Mouse (Mus musculus): ENCODE measurements at regions not wholly inside any gene's neighbourhood (a gene's known extent, or its start where the extent isn't known, plus 50 kb on each side); places are given as distances from the start of the nearest gene placed in this dataset.

DNA sequence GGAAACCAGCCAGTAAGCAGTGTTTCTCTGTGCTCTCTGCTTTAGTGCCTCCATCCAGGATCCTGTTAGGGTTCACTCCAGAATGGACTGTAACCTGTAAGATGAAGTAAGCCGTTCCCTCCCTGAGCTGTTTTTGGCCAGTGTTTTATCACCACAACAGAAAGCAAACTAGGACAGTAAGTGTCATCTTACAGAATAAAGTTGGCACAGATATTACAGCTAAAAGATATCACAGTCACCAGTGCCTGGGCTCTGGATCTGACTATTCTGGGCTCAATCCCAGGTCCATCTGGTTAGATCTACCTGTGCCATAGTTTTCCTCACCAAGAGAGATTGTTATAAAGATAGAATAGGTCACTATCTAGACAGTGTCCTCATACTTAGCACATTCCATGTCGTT, 92.9 kb upstream of the Paqr3 start:
- H3K27me3 ChIP-seq (ENCODE audit: insufficient read depth, low read length): no peaks in the 10 kb centered on the region
- peaks cover 75% of the 10 kb centered on the region for H3K4me1 ChIP-seq (replicated peaks; ENCODE audit: low read depth, low read length)
- no peak overlapping the region for H3K4me3 ChIP-seq (replicated peaks; ENCODE audit: low read length)
- H3K9me3 ChIP-seq (ENCODE audit: low read length): peaks cover 5% of the 10 kb centered on the region; the same call in 1 of the 2 replicates
- TF ChIP-seq NANOG (IDR thresholded peaks at IDR 0.05; ENCODE audit: borderline replicate concordance, low read length): no peak
- TF ChIP-seq POU5F1 (IDR thresholded peaks at IDR 0.05; ENCODE audit: borderline replicate concordance, low read length): no peak
- H3K36me3 ChIP-seq (ENCODE audit: insufficient read depth, low read length): no peaks in the 10 kb centered on the region

DNA sequence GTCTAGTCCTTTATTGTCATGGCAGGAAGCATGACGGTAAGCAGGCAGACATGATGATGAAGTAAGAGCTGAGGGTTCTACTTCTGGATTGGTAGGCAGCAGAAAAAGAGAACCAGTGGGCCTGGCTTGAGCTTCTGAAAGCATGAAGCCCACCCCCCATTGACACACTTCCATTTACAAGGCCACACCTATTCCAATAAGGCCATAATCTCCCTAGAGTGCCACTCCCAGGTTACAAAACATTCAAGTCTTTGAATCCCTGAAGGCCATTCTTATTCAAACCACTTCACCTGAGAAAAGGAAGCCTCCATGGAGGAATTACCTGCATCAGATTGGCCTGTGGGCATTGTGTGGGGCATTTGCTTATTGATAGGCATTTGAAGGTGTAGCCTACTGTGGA, 92.2 kb upstream of the Paqr3 start:
- 0 out of 2 replicates have a peak overlapping the region, but pooled peaks have one; percentile 4 for H3K4me3 ChIP-seq (replicated peaks; ENCODE audit: low read length)
- H3K9me3 ChIP-seq (ENCODE audit: low read length): peaks cover 5% of the 10 kb centered on the region; the same call in 1 of the 2 replicates
- TF ChIP-seq CTCF (conservative IDR thresholded peaks at IDR 0.05; ENCODE audit: low read length) (no peak), NANOG (IDR thresholded peaks at IDR 0.05; ENCODE audit: borderline replicate concordance, low read length) (peak; percentile 86; the same call in 1 of the 2 replicates)
- H3K27me3 ChIP-seq (ENCODE audit: insufficient read depth, low read length): no peaks in the 10 kb centered on the region
- peaks cover 76% of the 10 kb centered on the region for H3K4me1 ChIP-seq (replicated peaks; ENCODE audit: low read depth, low read length)
- no peaks in the 10 kb centered on the region for H3K36me3 ChIP-seq (ENCODE audit: insufficient read depth, low read length)

DNA sequence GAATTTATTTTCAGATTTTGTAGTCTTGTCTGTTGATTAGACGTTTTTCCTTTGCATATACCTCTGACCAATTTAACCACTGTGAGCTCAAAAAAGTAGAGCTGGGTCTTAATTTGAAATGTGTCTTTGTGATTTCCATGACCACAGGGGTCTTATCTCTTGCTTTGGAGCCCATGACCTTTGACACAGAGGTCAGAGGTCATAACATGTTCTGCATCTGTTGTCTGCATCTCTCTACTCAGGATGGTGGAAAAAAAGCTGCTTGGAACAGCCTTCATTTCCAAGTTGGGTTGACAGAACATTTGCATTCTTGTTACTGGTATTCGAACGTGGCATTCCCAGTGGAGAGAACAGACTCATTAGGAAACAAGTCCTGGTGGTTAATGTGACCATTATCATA, 91.2 kb upstream of the Paqr3 start:
- peaks cover 5% of the 10 kb centered on the region; the same call in 1 of the 2 replicates for H3K9me3 ChIP-seq (ENCODE audit: low read length)
- peaks cover 71% of the 10 kb centered on the region for H3K4me1 ChIP-seq (replicated peaks; ENCODE audit: low read depth, low read length)
- H3K36me3 ChIP-seq (ENCODE audit: insufficient read depth, low read length): no peaks in the 10 kb centered on the region
- H3K4me3 ChIP-seq (replicated peaks; ENCODE audit: low read length): no peak overlapping the region
- TF ChIP-seq CTCF (conservative IDR thresholded peaks at IDR 0.05; ENCODE audit: low read length): no peak
- TF ChIP-seq NANOG (IDR thresholded peaks at IDR 0.05; ENCODE audit: borderline replicate concordance, low read length): 0 out of 2 replicates have a peak, but pooled peaks have one; percentile 4
- no peak for TF ChIP-seq POU5F1 (IDR thresholded peaks at IDR 0.05; ENCODE audit: borderline replicate concordance, low read length)
- no peaks in the 10 kb centered on the region for H3K27me3 ChIP-seq (ENCODE audit: insufficient read depth, low read length)

DNA sequence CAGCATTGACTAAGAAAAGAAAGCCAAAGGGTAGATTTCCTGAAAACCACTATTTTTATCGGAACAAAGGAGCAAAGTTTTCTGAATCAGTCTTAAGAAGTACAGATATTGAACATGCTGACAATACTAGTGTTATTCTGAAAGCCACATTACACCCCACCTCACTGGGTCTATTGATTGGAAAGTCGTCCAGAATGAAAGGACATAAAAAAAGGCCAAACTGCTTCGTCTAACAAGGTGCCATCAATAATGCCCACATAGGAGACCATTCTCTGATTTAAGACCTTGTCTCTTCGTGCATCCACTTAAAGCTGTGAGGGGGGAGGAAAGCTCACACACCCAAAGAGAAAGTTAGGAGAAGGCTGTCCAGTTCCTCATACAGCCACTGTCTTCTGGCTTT, 89.3 kb upstream of the Paqr3 start:
- Histone ChIP-seq H3K27me3 (ENCODE audit: insufficient read depth, low read length) (no peaks in the 10 kb centered on the region), H3K4me3 (replicated peaks; ENCODE audit: low read length) (no peak overlapping the region), H3K9me3 (ENCODE audit: low read length) (peaks cover 5% of the 10 kb centered on the region; the same call in 1 of the 2 replicates), H3K36me3 (ENCODE audit: insufficient read depth, low read length) (no peaks in the 10 kb centered on the region), H3K4me1 (replicated peaks; ENCODE audit: low read depth, low read length) (peaks cover 57% of the 10 kb centered on the region)
- TF ChIP-seq NANOG (IDR thresholded peaks at IDR 0.05; ENCODE audit: borderline replicate concordance, low read length): peak; percentile 12; the same call in 1 of the 2 replicates
- no peak for TF ChIP-seq POU5F1 (IDR thresholded peaks at IDR 0.05; ENCODE audit: borderline replicate concordance, low read length)
- TF ChIP-seq CTCF (conservative IDR thresholded peaks at IDR 0.05; ENCODE audit: low read length): no peak

DNA sequence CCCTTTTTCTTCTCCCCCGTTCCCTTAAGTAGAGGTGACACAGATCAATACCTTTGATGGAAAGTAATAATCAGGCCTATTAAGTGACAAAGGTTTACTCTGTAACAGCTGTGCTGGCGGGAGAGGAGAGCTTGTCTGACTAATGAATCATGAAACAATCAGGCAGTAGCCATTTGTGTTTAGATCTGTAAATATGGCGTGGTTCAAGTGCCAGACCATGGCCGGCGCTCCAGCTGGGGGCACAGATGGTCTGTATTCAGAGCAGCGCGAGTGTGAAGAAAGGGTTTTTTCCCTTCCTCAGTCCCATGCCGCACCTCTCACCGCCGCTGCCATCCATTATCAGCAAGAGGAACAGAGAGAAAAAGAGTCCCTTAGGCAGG, 83.9 kb upstream of the Paqr3 start:
- Histone ChIP-seq H3K9me3 (ENCODE audit: low read length) (no peaks in the 10 kb centered on the region), H3K4me3 (replicated peaks; ENCODE audit: low read length) (peak overlapping the region; percentile 41; the same call in 1 of the 2 replicates), H3K4me1 (replicated peaks; ENCODE audit: low read depth, low read length) (peaks cover 21% of the 10 kb centered on the region), H3K27me3 (ENCODE audit: insufficient read depth, low read length) (no peaks in the 10 kb centered on the region), H3K36me3 (ENCODE audit: insufficient read depth, low read length) (no peaks in the 10 kb centered on the region)
- no peak for TF ChIP-seq POU5F1 (IDR thresholded peaks at IDR 0.05; ENCODE audit: borderline replicate concordance, low read length)
- no peak for TF ChIP-seq NANOG (IDR thresholded peaks at IDR 0.05; ENCODE audit: borderline replicate concordance, low read length)
- no peak for TF ChIP-seq CTCF (conservative IDR thresholded peaks at IDR 0.05; ENCODE audit: low read length)

DNA sequence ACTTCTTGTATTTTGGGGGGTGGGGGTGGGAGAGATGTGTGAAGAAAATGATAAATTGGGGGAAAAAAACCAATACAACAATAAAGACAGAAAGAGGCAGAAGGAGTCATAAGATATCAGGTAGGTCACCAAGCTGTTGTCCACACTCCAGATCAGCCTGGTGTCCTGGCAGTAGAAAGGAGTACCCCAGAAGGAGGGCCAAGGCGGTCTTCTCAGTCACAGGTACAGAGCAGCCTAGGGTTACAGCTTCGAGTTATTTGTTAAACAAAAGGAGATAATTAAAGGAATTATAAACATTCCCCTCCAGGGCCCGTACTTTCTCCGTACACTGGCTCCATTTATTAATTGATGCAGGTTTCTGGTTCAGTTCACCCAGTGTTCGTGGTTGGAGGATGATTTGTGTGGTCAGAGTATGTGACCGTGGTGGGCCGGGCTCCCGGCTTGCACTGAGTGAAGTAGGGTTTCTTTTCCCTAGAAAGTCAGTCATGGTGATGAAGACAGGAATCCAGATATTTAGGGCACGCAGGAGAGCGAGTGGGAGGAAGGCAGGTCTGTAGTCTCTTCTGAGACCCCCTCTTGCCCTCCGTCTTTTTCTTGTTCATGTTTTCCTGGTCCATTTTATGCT, 83.4 kb upstream of the Paqr3 start:
- Histone ChIP-seq H3K9me3 (ENCODE audit: low read length) (no peaks in the 10 kb centered on the region), H3K4me1 (replicated peaks; ENCODE audit: low read depth, low read length) (peaks cover 16% of the 10 kb centered on the region), H3K36me3 (ENCODE audit: insufficient read depth, low read length) (no peaks in the 10 kb centered on the region), H3K27me3 (ENCODE audit: insufficient read depth, low read length) (no peaks in the 10 kb centered on the region), H3K4me3 (replicated peaks; ENCODE audit: low read length) (peak overlapping the region; percentile 41; the same call in 1 of the 2 replicates)
- TF ChIP-seq NANOG (IDR thresholded peaks at IDR 0.05; ENCODE audit: borderline replicate concordance, low read length) (no peak), POU5F1 (IDR thresholded peaks at IDR 0.05; ENCODE audit: borderline replicate concordance, low read length) (no peak), CTCF (conservative IDR thresholded peaks at IDR 0.05; ENCODE audit: low read length) (no peak)

DNA sequence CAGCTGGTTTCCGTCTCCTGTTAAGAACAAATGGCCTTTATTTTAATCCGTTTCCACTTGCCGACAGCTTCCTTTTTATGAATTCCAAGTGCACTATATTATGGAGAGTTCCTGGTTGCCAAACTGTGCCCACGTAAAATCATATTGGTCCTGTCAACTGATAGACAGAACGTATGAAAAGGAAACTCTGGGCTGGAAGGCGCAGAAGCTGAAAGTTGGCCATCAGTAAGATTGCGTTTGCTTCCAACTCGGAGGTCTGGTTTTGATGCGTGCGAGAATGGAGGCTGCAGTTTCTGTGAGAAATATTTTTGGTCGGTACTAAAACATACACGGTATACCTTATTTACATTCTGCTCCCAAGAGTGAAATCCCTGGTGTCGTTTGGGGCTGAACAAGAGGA, 81.3 kb upstream of the Paqr3 start:
- Histone ChIP-seq H3K4me3 (replicated peaks; ENCODE audit: low read length) (no peak overlapping the region), H3K4me1 (replicated peaks; ENCODE audit: low read depth, low read length) (peaks cover 11% of the 10 kb centered on the region), H3K36me3 (ENCODE audit: insufficient read depth, low read length) (no peaks in the 10 kb centered on the region), H3K9me3 (ENCODE audit: low read length) (no peaks in the 10 kb centered on the region), H3K27me3 (ENCODE audit: insufficient read depth, low read length) (no peaks in the 10 kb centered on the region)
- no peak for TF ChIP-seq CTCF (conservative IDR thresholded peaks at IDR 0.05; ENCODE audit: low read length)
- TF ChIP-seq NANOG (IDR thresholded peaks at IDR 0.05; ENCODE audit: borderline replicate concordance, low read length): no peak
- TF ChIP-seq POU5F1 (IDR thresholded peaks at IDR 0.05; ENCODE audit: borderline replicate concordance, low read length): no peak

DNA sequence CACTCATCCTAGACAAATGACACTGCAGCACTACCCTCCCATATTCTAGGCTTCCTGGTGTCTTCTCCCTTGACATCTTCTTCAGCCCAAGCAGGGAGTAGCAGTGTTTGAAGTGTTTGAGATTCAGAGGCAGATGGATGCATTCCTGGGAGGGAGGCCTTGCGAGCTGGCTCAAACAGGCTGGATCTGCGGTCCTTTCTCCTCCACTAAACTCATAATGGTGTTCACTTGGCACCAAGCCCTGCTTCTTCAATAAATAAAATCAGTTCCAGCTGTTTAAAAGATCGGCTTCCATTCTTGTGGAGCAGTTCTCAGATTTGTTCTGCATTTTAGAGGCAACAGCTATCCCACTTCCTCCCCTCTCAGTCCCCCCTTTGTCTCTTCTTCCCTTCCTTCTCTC, 79.3 kb upstream of the Paqr3 start:
- no peak for TF ChIP-seq CTCF (conservative IDR thresholded peaks at IDR 0.05; ENCODE audit: low read length)
- TF ChIP-seq NANOG (IDR thresholded peaks at IDR 0.05; ENCODE audit: borderline replicate concordance, low read length): no peak
- TF ChIP-seq POU5F1 (IDR thresholded peaks at IDR 0.05; ENCODE audit: borderline replicate concordance, low read length): no peak
- no peaks in the 10 kb centered on the region for H3K27me3 ChIP-seq (ENCODE audit: insufficient read depth, low read length)
- no peaks in the 10 kb centered on the region for H3K9me3 ChIP-seq (ENCODE audit: low read length)

DNA sequence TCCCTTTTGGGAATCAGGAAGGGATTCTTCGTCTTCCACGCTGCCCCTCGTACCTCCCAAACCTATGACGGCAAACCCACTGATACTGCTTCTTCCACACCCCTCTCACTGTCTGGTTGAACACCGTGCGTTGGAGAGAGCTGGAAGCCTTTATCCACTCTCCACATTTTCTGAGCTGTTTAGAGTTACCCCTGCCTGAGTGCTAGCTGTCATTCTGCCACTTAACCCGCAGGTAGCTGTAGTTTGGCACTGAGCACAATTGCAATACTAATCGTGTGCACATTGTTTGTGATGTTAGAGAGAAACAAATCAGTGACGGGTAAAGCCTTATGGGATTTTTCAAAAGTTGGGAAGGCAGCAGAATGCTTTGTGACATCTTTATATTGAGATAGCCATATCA, 73.1 kb upstream of the Paqr3 start:
- Histone ChIP-seq H3K4me1 (replicated peaks; ENCODE audit: low read depth, low read length) (peaks cover 10% of the 10 kb centered on the region), H3K9me3 (ENCODE audit: low read length) (no peaks in the 10 kb centered on the region), H3K4me3 (replicated peaks; ENCODE audit: low read length) (no peak overlapping the region), H3K27me3 (ENCODE audit: insufficient read depth, low read length) (no peaks in the 10 kb centered on the region), H3K36me3 (ENCODE audit: insufficient read depth, low read length) (no peaks in the 10 kb centered on the region)
- TF ChIP-seq NANOG (IDR thresholded peaks at IDR 0.05; ENCODE audit: borderline replicate concordance, low read length) (no peak), POU5F1 (IDR thresholded peaks at IDR 0.05; ENCODE audit: borderline replicate concordance, low read length) (no peak), CTCF (conservative IDR thresholded peaks at IDR 0.05; ENCODE audit: low read length) (no peak)

More for the DNA sequence above, 79.3 kb upstream of the Paqr3 start:
- H3K36me3 ChIP-seq (ENCODE audit: insufficient read depth, low read length): no peaks in the 10 kb centered on the region
- H3K4me3 ChIP-seq (replicated peaks; ENCODE audit: low read length): no peak overlapping the region
- peaks cover 11% of the 10 kb centered on the region for H3K4me1 ChIP-seq (replicated peaks; ENCODE audit: low read depth, low read length)

All from E14TG2a.4 (cell line).